Mouse (Mus musculus) cerebellum, adult 2 months (tissue): ENCODE measurements around the gene Haus2.

Source experiments
- CTCF ChIP-seq: fragments of 200-500 bp; IDR thresholded peaks from 2 replicates; pipeline ENCODE4 v1.5.1; 2011; ENCODE audit warnings: low read depth, mild to moderate bottlenecking, control low read depth, low read length, moderate library complexity, borderline replicate concordance; ENCODE audit not compliant: insufficient read depth
- POLR2A ChIP-seq: fragments of 200-500 bp; IDR thresholded peaks from 2 replicates; pipeline ENCODE4 v1.6.1; 2011; ENCODE audit warnings: low read length, control low read depth, borderline replicate concordance; ENCODE audit not compliant: insufficient read depth

- no peak for TF ChIP-seq POLR2A
- no peak for TF ChIP-seq CTCF
Observed at GRCm38 (mm10) chr2:120659318-120659717, 50.1 kb downstream of the Haus2 start.
